Mouse (Mus musculus) liver, embryonic 13.5 days (tissue): ENCODE results near the gene Tifa. TPM values are rescaled to one million over a fixed set of nuclear protein-coding genes. Genes with fewer than 3 reads are reported as not detected.

Experiments
- ATAC-seq: fragments of 200-750 bp; cut with Nextera tagmentation; 2 replicates; pipeline ENCODE4 v1.8.0; 2017; ENCODE audit warnings: low read depth, mild to moderate bottlenecking, moderate number of reproducible peaks, moderate library complexity
- DNase-seq: peaks from one replicate; pipeline ENCODE4 v3.0.0; 2022
- H3K27ac ChIP-seq: fragments of 300-500 bp; sonication (generic); 2 replicates; pipeline ENCODE4 v1.5.1; 2015; ENCODE audit warnings: moderate library complexity, mild to moderate bottlenecking, inconsistent platforms
- H3K27me3 ChIP-seq: fragments of 300-500 bp; sonication (generic); 2 replicates; pipeline ENCODE4 v1.6.1; 2015; ENCODE audit warnings: mild to moderate bottlenecking, inconsistent platforms
- H3K36me3 ChIP-seq: fragments of 300-500 bp; sonication (generic); 2 replicates; pipeline ENCODE4 v1.6.1; 2015; ENCODE audit warnings: mild to moderate bottlenecking, inconsistent platforms
- H3K4me1 ChIP-seq: fragments of 300-500 bp; sonication (generic); replicated peaks from 2 replicates; pipeline ENCODE4 v1.6.1; 2015; ENCODE audit warnings: inconsistent platforms
- H3K4me2 ChIP-seq: fragments of 300-500 bp; sonication (generic); 2 replicates; pipeline ENCODE4 v1.6.1; 2015; ENCODE audit warnings: inconsistent platforms, mild to moderate bottlenecking, moderate library complexity
- H3K4me3 ChIP-seq: fragments of 300-500 bp; sonication (generic); replicated peaks from 2 replicates; pipeline ENCODE4 v1.5.1; 2015; ENCODE audit warnings: mild to moderate bottlenecking, inconsistent platforms
- H3K9ac ChIP-seq: fragments of 300-500 bp; sonication (generic); 2 replicates; pipeline ENCODE4 v1.6.1; 2015; ENCODE audit warnings: mild to moderate bottlenecking, inconsistent platforms
- H3K9me3 ChIP-seq: fragments of 300-500 bp; sonication (generic); replicated peaks from 2 replicates; pipeline ENCODE4 v1.6.1; 2016; ENCODE audit warnings: inconsistent platforms
- WGBS: fragments of 180-500 bp; shearing (Covaris S2); methylation state at CpG from one replicate; pipeline ENCODE4 v1.1.7; 2015; ENCODE audit not compliant: insufficient replicate concordance; 5-methylcytosine and 5-hydroxymethylcytosine counted together
- polyA plus RNA-seq: library from polyadenylated mRNA; unstranded; fragments of >200 nt; fragmentation: Nextera tagmentation; extraction: Ambion mirVana; gene quantifications from 2 replicates; pipeline ENCODE4 v1.2.1, GENCODE M21; 2015

Gene Tifa
- polyA plus RNA-seq, 1 experiment from 2014 or later = 14.2 TPM

DNA sequence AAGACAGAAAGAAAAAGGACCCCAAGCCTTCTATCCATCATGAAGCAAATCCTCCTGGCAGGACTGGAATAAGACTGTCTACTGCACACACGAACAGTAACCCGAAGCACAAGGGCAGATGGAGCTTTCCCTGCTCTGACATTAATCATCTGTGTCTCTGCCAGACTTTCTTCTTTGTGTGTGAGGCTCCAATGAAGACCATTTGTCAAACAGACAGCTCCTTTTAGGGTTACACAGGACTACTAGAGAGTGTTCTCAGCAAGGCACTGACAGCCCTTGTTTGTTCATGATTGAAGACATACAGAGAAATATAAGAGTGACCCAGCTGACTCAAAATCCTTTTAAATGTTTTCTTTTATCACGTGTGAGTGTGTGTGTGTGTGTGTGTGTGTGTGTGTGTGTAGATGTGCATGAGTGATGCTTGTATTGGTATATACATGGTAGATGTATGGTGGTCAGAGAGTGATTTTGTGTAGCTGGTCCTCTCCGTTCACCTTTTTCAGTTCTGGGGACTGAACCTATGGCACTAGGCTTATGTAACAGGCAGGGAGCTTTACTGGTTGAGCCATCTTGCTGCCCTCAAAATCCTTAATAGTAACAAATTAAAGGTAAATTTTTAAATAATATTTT is 84.8 kb downstream of the Tifa start:
- Histone ChIP-seq H3K9ac (no peak overlapping the region), H3K9me3 (no peaks in the 10 kb centered on the region), H3K4me1 (peaks cover 5% of the 10 kb centered on the region), H3K4me3 (no peak overlapping the region), H3K27me3 (no peaks in the 10 kb centered on the region), H3K27ac (no peak overlapping the region; the same call in 1 of the 2 replicates), H3K4me2 (no peak overlapping the region), H3K36me3 (peaks cover 51% of the 10 kb centered on the region)
- DNase-seq (no peak), ATAC-seq (no peak)
- WGBS = 82% methylated on average over 4 of the region's 4 CpGs

GRCm38 (mm10) chr3:127875059-127875458 is 85.5 kb downstream of the Tifa start:
- peaks cover 50% of the 10 kb centered on the region for H3K36me3 ChIP-seq

DNA sequence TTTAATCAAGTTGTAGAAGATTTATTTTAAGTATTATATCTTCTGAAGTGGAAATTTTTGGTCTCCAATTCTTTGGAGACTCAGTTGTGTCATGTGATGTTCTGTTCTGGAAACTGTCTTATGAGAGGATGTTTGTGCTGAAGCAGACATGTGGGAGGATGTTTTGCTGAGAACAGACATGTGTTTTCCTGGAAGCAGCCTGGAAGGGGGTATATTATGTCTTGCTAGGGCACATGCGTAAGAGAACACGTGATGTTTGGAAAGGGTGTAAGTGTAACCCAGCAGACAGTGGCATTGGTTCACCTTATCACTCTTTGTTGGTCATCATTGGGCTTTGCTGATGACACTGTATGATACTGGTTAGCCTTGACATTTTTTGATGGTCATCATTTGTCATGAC is 85.9 kb downstream of the Tifa start:
- peaks cover 47% of the 10 kb centered on the region for H3K36me3 ChIP-seq
- 86% methylated on average over 2 of the region's 2 CpGs for WGBS
- no peak overlapping the region for H3K9ac ChIP-seq
- no peak overlapping the region for H3K27ac ChIP-seq
- H3K4me2 ChIP-seq = no peak overlapping the region
- no peaks in the 10 kb centered on the region for H3K9me3 ChIP-seq
- H3K27me3 ChIP-seq = no peaks in the 10 kb centered on the region
- no peak for DNase-seq
- H3K4me1 ChIP-seq = peaks cover 15% of the 10 kb centered on the region
- no peak overlapping the region for H3K4me3 ChIP-seq
- no peak for ATAC-seq

More at GRCm38 (mm10) chr3:127875059-127875458, 85.5 kb downstream of the Tifa start:
- 88% methylated on average over 7 of the region's 7 CpGs for WGBS
- Histone ChIP-seq H3K4me3 (no peak overlapping the region), H3K27ac (no peak overlapping the region), H3K27me3 (no peaks in the 10 kb centered on the region), H3K4me1 (peaks cover 12% of the 10 kb centered on the region), H3K9me3 (no peaks in the 10 kb centered on the region), H3K4me2 (no peak overlapping the region), H3K9ac (no peak overlapping the region)
- ATAC-seq (no peak), DNase-seq (no peak)

- ATAC-seq (peak; percentile 57), DNase-seq (no peak)
- Histone ChIP-seq H3K4me3 (no peak overlapping the region), H3K9me3 (no peaks in the 10 kb centered on the region), H3K27ac (no peak overlapping the region), H3K9ac (no peak overlapping the region), H3K36me3 (peaks cover 39% of the 10 kb centered on the region), H3K27me3 (no peaks in the 10 kb centered on the region), H3K4me1 (peaks cover 47% of the 10 kb centered on the region), H3K4me2 (no peak overlapping the region)
- WGBS = 64% methylated on average over 3 of the region's 3 CpGs
Observed at GRCm38 (mm10) chr3:127879968-127880367, 90.4 kb downstream of the Tifa start.

DNA sequence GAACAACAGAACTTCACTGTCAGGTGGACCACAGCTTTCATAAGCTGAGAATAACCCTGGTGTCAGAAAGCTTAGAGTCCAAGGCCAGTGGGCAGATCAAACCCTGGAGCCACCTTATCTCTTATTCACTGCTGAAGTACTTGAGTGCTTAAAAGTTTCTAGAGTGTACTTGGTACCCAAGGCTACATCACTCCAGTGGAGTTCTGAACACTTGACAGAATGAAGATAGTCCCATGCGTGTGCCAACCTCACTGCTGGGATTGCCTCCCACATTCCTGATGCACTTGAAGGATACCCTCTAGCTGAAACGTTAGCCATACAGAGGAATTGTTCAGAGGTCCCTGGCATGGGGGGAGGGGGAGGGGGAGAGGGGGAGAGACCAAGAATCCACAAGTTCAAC is 92.1 kb downstream of the Tifa start:
- Histone ChIP-seq H3K27me3 (no peaks in the 10 kb centered on the region), H3K4me2 (no peak overlapping the region), H3K4me1 (peaks cover 58% of the 10 kb centered on the region), H3K36me3 (peaks cover 37% of the 10 kb centered on the region), H3K27ac (peak overlapping the region; percentile 10; the same call in 1 of the 2 replicates), H3K9me3 (no peaks in the 10 kb centered on the region), H3K4me3 (no peak overlapping the region), H3K9ac (no peak overlapping the region; the same call in 1 of the 2 replicates)
- DNase-seq (no peak), ATAC-seq (no peak)
- 64% methylated on average over 2 of the region's 2 CpGs for WGBS

Other genes with a start within 250 kb of the Tifa start
- 41.2 and 50.9 TPM in 2 replicates for gene Larp7, start 236.5 kb upstream of the Tifa start, polyA plus RNA-seq
- gene Zgrf1, start 236.3 kb upstream of the Tifa start, polyA plus RNA-seq = 3.6 and 4.0 TPM in 2 replicates
- gene Neurog2, start 156.7 kb upstream of the Tifa start, polyA plus RNA-seq = not detected in 2 replicates
- gene Alpk1, start 9.3 kb upstream of the Tifa start, polyA plus RNA-seq = 0.54 and 0.58 TPM in 2 replicates
- gene Ap1ar, start 47.7 kb downstream of the Tifa start, polyA plus RNA-seq = 19.7 and 25.7 TPM in 2 replicates
- gene Fam241a, start 106.5 kb downstream of the Tifa start, polyA plus RNA-seq = 47.3 and 55.5 TPM in 2 replicates